Mouse (Mus musculus): Measurements from ENCODE around the gene Nampt. TPM values are rescaled to one million over a fixed set of nuclear protein-coding genes. Genes with fewer than 3 reads are reported as not detected.
"Not testable (repeated sequence)": the region's sequence is repeated elsewhere in the genome, so short reads cannot be mapped to it uniquely, and the experiment has no call there.

Nampt gene
- polyA plus RNA-seq, 1 experiment: 147 TPM

GRCm38 (mm10) chr12:32886353-32886752, 67.0 kb downstream of the Nampt start:
- Histone ChIP-seq H3K4me3 (ENCODE audit: low read depth, low read length) (no peak overlapping the region), H3K27ac (ENCODE audit: insufficient read depth, low read length) (no peak overlapping the region), H3K9me3 (replicated peaks; ENCODE audit: control insufficient read depth, insufficient read depth, low read length, poor library complexity, severe bottlenecking) (no peaks in the 10 kb centered on the region), H3K36me3 (ENCODE audit: control insufficient read depth, insufficient read depth, low read length, poor library complexity, severe bottlenecking) (no peaks in the 10 kb centered on the region), H3K4me1 (ENCODE audit: control insufficient read depth, insufficient read depth, low read length) (no peaks in the 10 kb centered on the region), H3K27me3 (ENCODE audit: control insufficient read depth, insufficient read depth, low read length, poor library complexity, severe bottlenecking) (no peaks in the 10 kb centered on the region), H3K9ac (ENCODE audit: low read depth, poor library complexity, severe bottlenecking) (no peak overlapping the region)
- TF ChIP-seq POLR2A (IDR thresholded peaks at IDR 0.05; ENCODE audit: insufficient read depth, low read length): no peak
- TF ChIP-seq EP300 (IDR thresholded peaks at IDR 0.05; ENCODE audit: insufficient read depth, low read depth, low read length): no peak
- no peak for TF ChIP-seq CTCF (IDR thresholded peaks at IDR 0.05; ENCODE audit: low read depth, low read length)

GRCm38 (mm10) chr12:32888226-32888625, 68.9 kb downstream of the Nampt start:
- no peak overlapping the region for H3K9ac ChIP-seq (ENCODE audit: low read depth, poor library complexity, severe bottlenecking)
- no peaks in the 10 kb centered on the region for H3K9me3 ChIP-seq (replicated peaks; ENCODE audit: control insufficient read depth, insufficient read depth, low read length, poor library complexity, severe bottlenecking)
- TF ChIP-seq POLR2A (IDR thresholded peaks at IDR 0.05; ENCODE audit: insufficient read depth, low read length) (no peak), EP300 (IDR thresholded peaks at IDR 0.05; ENCODE audit: insufficient read depth, low read depth, low read length) (no peak), CTCF (IDR thresholded peaks at IDR 0.05; ENCODE audit: low read depth, low read length) (no peak)
- no peaks in the 10 kb centered on the region for H3K4me1 ChIP-seq (ENCODE audit: control insufficient read depth, insufficient read depth, low read length)
- H3K4me3 ChIP-seq (ENCODE audit: low read depth, low read length): no peak overlapping the region
- H3K27ac ChIP-seq (ENCODE audit: insufficient read depth, low read length): no peak overlapping the region
- no peaks in the 10 kb centered on the region for H3K36me3 ChIP-seq (ENCODE audit: control insufficient read depth, insufficient read depth, low read length, poor library complexity, severe bottlenecking)
- no peaks in the 10 kb centered on the region for H3K27me3 ChIP-seq (ENCODE audit: control insufficient read depth, insufficient read depth, low read length, poor library complexity, severe bottlenecking)

GRCm38 (mm10) chr12:32889846-32890245, 70.5 kb downstream of the Nampt start:
- no peak overlapping the region for H3K27ac ChIP-seq (ENCODE audit: insufficient read depth, low read length)
- H3K4me1 ChIP-seq (ENCODE audit: control insufficient read depth, insufficient read depth, low read length): no peaks in the 10 kb centered on the region
- H3K9ac ChIP-seq (ENCODE audit: low read depth, poor library complexity, severe bottlenecking): no peak overlapping the region
- no peak overlapping the region for H3K4me3 ChIP-seq (ENCODE audit: low read depth, low read length)
- no peaks in the 10 kb centered on the region for H3K36me3 ChIP-seq (ENCODE audit: control insufficient read depth, insufficient read depth, low read length, poor library complexity, severe bottlenecking)
- no peaks in the 10 kb centered on the region for H3K27me3 ChIP-seq (ENCODE audit: control insufficient read depth, insufficient read depth, low read length, poor library complexity, severe bottlenecking)
- no peak for TF ChIP-seq POLR2A (IDR thresholded peaks at IDR 0.05; ENCODE audit: insufficient read depth, low read length)
- no peak for TF ChIP-seq EP300 (IDR thresholded peaks at IDR 0.05; ENCODE audit: insufficient read depth, low read depth, low read length)
- TF ChIP-seq CTCF (IDR thresholded peaks at IDR 0.05; ENCODE audit: low read depth, low read length): no peak
- H3K9me3 ChIP-seq (replicated peaks; ENCODE audit: control insufficient read depth, insufficient read depth, low read length, poor library complexity, severe bottlenecking): no peaks in the 10 kb centered on the region

GRCm38 (mm10) chr12:32890455-32890854, 71.1 kb downstream of the Nampt start:
- no peaks in the 10 kb centered on the region for H3K9me3 ChIP-seq (replicated peaks; ENCODE audit: control insufficient read depth, insufficient read depth, low read length, poor library complexity, severe bottlenecking)
- TF ChIP-seq POLR2A (IDR thresholded peaks at IDR 0.05; ENCODE audit: insufficient read depth, low read length) (no peak), EP300 (IDR thresholded peaks at IDR 0.05; ENCODE audit: insufficient read depth, low read depth, low read length) (no peak), CTCF (IDR thresholded peaks at IDR 0.05; ENCODE audit: low read depth, low read length) (no peak)
- H3K36me3 ChIP-seq (ENCODE audit: control insufficient read depth, insufficient read depth, low read length, poor library complexity, severe bottlenecking): no peaks in the 10 kb centered on the region
- H3K9ac ChIP-seq (ENCODE audit: low read depth, poor library complexity, severe bottlenecking): no peak overlapping the region
- no peak overlapping the region for H3K4me3 ChIP-seq (ENCODE audit: low read depth, low read length)
- no peaks in the 10 kb centered on the region for H3K4me1 ChIP-seq (ENCODE audit: control insufficient read depth, insufficient read depth, low read length)
- H3K27me3 ChIP-seq (ENCODE audit: control insufficient read depth, insufficient read depth, low read length, poor library complexity, severe bottlenecking): no peaks in the 10 kb centered on the region
- H3K27ac ChIP-seq (ENCODE audit: insufficient read depth, low read length): no peak overlapping the region

- not testable (repeated sequence) for H3K4me3 ChIP-seq (ENCODE audit: low read depth, low read length); H3K36me3 ChIP-seq (ENCODE audit: control insufficient read depth, insufficient read depth, low read length, poor library complexity, severe bottlenecking); H3K9me3 ChIP-seq (replicated peaks; ENCODE audit: control insufficient read depth, insufficient read depth, low read length, poor library complexity, severe bottlenecking); H3K9ac ChIP-seq (ENCODE audit: low read depth, poor library complexity, severe bottlenecking); H3K4me1 ChIP-seq (ENCODE audit: control insufficient read depth, insufficient read depth, low read length); H3K27ac ChIP-seq (ENCODE audit: insufficient read depth, low read length); H3K27me3 ChIP-seq (ENCODE audit: control insufficient read depth, insufficient read depth, low read length, poor library complexity, severe bottlenecking)
Observed at GRCm38 (mm10) chr12:32891271-32891670, 71.9 kb downstream of the Nampt start.

GRCm38 (mm10) chr12:32893212-32893611, 73.9 kb downstream of the Nampt start:
- Histone ChIP-seq H3K27ac (ENCODE audit: insufficient read depth, low read length) (no peak overlapping the region), H3K9ac (ENCODE audit: low read depth, poor library complexity, severe bottlenecking) (no peak overlapping the region), H3K4me3 (ENCODE audit: low read depth, low read length) (no peak overlapping the region), H3K36me3 (ENCODE audit: control insufficient read depth, insufficient read depth, low read length, poor library complexity, severe bottlenecking) (no peaks in the 10 kb centered on the region), H3K27me3 (ENCODE audit: control insufficient read depth, insufficient read depth, low read length, poor library complexity, severe bottlenecking) (no peaks in the 10 kb centered on the region), H3K9me3 (replicated peaks; ENCODE audit: control insufficient read depth, insufficient read depth, low read length, poor library complexity, severe bottlenecking) (no peaks in the 10 kb centered on the region), H3K4me1 (ENCODE audit: control insufficient read depth, insufficient read depth, low read length) (no peaks in the 10 kb centered on the region)
- TF ChIP-seq CTCF (IDR thresholded peaks at IDR 0.05; ENCODE audit: low read depth, low read length) (no peak), POLR2A (IDR thresholded peaks at IDR 0.05; ENCODE audit: insufficient read depth, low read length) (no peak), EP300 (IDR thresholded peaks at IDR 0.05; ENCODE audit: insufficient read depth, low read depth, low read length) (no peak)
